8 mouse cellular contexts compared by ENCODE assay signal in genomic region chr3:60408553-60409282, GRCm38 (mm10).
DNase-seq lines count a peak whose midpoint lies in the region; ATAC-seq and TF ChIP-seq lines count a peak whose summit lies in the region.

No protein-coding gene starts in this region.

- peak; percentile 56 for DNase-seq in 3134 (ENCODE audit: extremely low read depth, insufficient read length, low spot score)
- DNase-seq in CH12.LX (ENCODE audit: extremely low read depth), result peak; percentile 37
- peak; percentile 28 to 42 for DNase-seq in cerebellum, adult 2 months
- DNase-seq in heart, adult 8-10 months (ENCODE audit: low spot score), result peak; percentile 58
- DNase-seq in kidney, postnatal 0 days (ENCODE audit: low spot score), result peak; percentile 69
- DNase-seq in ovary, postnatal 36 days (ENCODE audit: low spot score), result peak; percentile 22

- H3K9ac ChIP-seq in CH12.LX (ENCODE audit: insufficient read depth, low read depth), result peak overlapping the region; percentile 99
- H3K9ac ChIP-seq in kidney, postnatal 0 days (ENCODE audit: low read depth, low read length), result no peak overlapping the region; the same call in 1 of the 2 replicates
- peak overlapping the region; percentile 52 for H3K9ac ChIP-seq in liver, embryonic 15.5 days
- H3K9ac ChIP-seq in forebrain, embryonic 12.5 days, result no peak overlapping the region

- H3K79me2 ChIP-seq in CH12.LX (replicated peaks; ENCODE audit: control insufficient read depth, extremely low read depth, insufficient read depth, poor library complexity, severe bottlenecking), result no peaks in the 10 kb centered on the region

- peak overlapping the region; percentile 43 to 44 (median 44) for H3K4me3 ChIP-seq in CH12.LX (replicated peaks in 1 of 3; ENCODE audit: low read depth in 2 of 3, low read length in 2 of 3, poor library complexity in 1 of 3)
- H3K4me3 ChIP-seq in cerebellum, adult 2 months (replicated peaks; ENCODE audit: insufficient read depth, low read depth, low read length), result peak overlapping the region; percentile 71
- peak overlapping the region; percentile 30 for H3K4me3 ChIP-seq in kidney, postnatal 0 days (replicated peaks; ENCODE audit: low read depth, low read length)
- peak overlapping the region; percentile 54 for H3K4me3 ChIP-seq in liver, embryonic 15.5 days (replicated peaks)
- no peak overlapping the region for H3K4me3 ChIP-seq in forebrain, embryonic 12.5 days (replicated peaks)

- no peak for TF ChIP-seq EP300 in CH12.LX (IDR thresholded peaks at IDR 0.05; ENCODE audit: low read length)

- TF ChIP-seq RAD21 in CH12.LX (IDR thresholded peaks at IDR 0.05; ENCODE audit: low read depth, low read length), result no peak

- H3K4me1 ChIP-seq in CH12.LX (ENCODE audit: control insufficient read depth in 1 of 2, insufficient read depth in 2 of 2), result peaks cover 3 to 15% of the 10 kb centered on the region in 2 experiments; a peak in 3 of 4 replicates
- no peaks in the 10 kb centered on the region; the same call in 1 of the 2 replicates for H3K4me1 ChIP-seq in cerebellum, adult 2 months (ENCODE audit: control insufficient read depth, insufficient read depth, low read length)
- no peaks in the 10 kb centered on the region for H3K4me1 ChIP-seq in kidney, postnatal 0 days (replicated peaks; ENCODE audit: insufficient read depth, low read length)
- peaks cover 25% of the 10 kb centered on the region for H3K4me1 ChIP-seq in liver, embryonic 15.5 days (replicated peaks)
- no peaks in the 10 kb centered on the region for H3K4me1 ChIP-seq in forebrain, embryonic 12.5 days

- peak overlapping the region; percentile 81 for H3K27ac ChIP-seq in CH12.LX (ENCODE audit: insufficient read depth, low read depth)
- H3K27ac ChIP-seq in cerebellum, adult 2 months (ENCODE audit: insufficient read depth, low read length), result no peak overlapping the region
- peak overlapping the region; percentile 60 for H3K27ac ChIP-seq in kidney, postnatal 0 days
- H3K27ac ChIP-seq in liver, embryonic 15.5 days (replicated peaks), result peak overlapping the region; percentile 68
- no peak overlapping the region for H3K27ac ChIP-seq in forebrain, embryonic 12.5 days

- peak overlapping the region; percentile 99 for H3K4me2 ChIP-seq in CH12.LX (ENCODE audit: insufficient read depth, low read depth, poor library complexity, severe bottlenecking)
- H3K4me2 ChIP-seq in kidney, postnatal 0 days (ENCODE audit: low read length), result peak overlapping the region; percentile 46
- H3K4me2 ChIP-seq in liver, embryonic 15.5 days, result peak overlapping the region; percentile 72
- no peak overlapping the region for H3K4me2 ChIP-seq in forebrain, embryonic 12.5 days

- no peak for TF ChIP-seq CTCF in CH12.LX (conservative IDR thresholded peaks at IDR 0.05 in 1 of 2, IDR thresholded peaks at IDR 0.05 in 1 of 2; ENCODE audit: low read depth in 2 of 2, low read length in 2 of 2)
- TF ChIP-seq CTCF in cerebellum, adult 2 months (IDR thresholded peaks at IDR 0.05; ENCODE audit: borderline replicate concordance, insufficient read depth, low read depth, low read length), result no peak
- TF ChIP-seq CTCF in kidney, postnatal 0 days (IDR thresholded peaks at IDR 0.05; ENCODE audit: low read depth), result no peak

- WGBS in cerebellum, adult 2 months, result 2% methylated on average over 7 of the region's 7 CpGs
- 21% methylated on average over 7 of the region's 7 CpGs for WGBS in kidney, postnatal 0 days
- WGBS in liver, embryonic 15.5 days (ENCODE audit: insufficient replicate concordance), result 5% methylated on average over 7 of the region's 7 CpGs
- 63% methylated on average over 7 of the region's 7 CpGs for WGBS in forebrain, embryonic 12.5 days

- in situ Hi-C loops in CH12.LX (cut with MboI; ENCODE audit: low pct_ligation_motif_present, low pct_unique_long_range_greater_than_20kb, low sequenced_read_pairs), result no loop called here

- no peaks in the 10 kb centered on the region for H3K9me3 ChIP-seq in CH12.LX (replicated peaks; ENCODE audit: low read length)
- no peaks in the 10 kb centered on the region for H3K9me3 ChIP-seq in kidney, postnatal 0 days (replicated peaks; ENCODE audit: low read length)
- H3K9me3 ChIP-seq in liver, embryonic 15.5 days (replicated peaks), result no peaks in the 10 kb centered on the region
- H3K9me3 ChIP-seq in forebrain, embryonic 12.5 days, result no peaks in the 10 kb centered on the region

- no peak for ATAC-seq in kidney, postnatal 0 days (replicated peaks; ENCODE audit: low FRiP score, low read depth)
- peak; percentile 61 for ATAC-seq in liver, embryonic 15.5 days (ENCODE audit: insufficient read depth)
- ATAC-seq in forebrain, embryonic 12.5 days (ENCODE audit: low FRiP score), result no peak

- no peaks in the 10 kb centered on the region for H3K36me3 ChIP-seq in CH12.LX (replicated peaks in 1 of 2; ENCODE audit: control insufficient read depth in 1 of 2, insufficient read depth in 1 of 2, low read length in 1 of 2)
- no peaks in the 10 kb centered on the region for H3K36me3 ChIP-seq in kidney, postnatal 0 days (ENCODE audit: insufficient read depth, low read length)
- H3K36me3 ChIP-seq in liver, embryonic 15.5 days (replicated peaks), result no peaks in the 10 kb centered on the region
- no peaks in the 10 kb centered on the region for H3K36me3 ChIP-seq in forebrain, embryonic 12.5 days (replicated peaks)

- no peak for TF ChIP-seq POLR2A in CH12.LX (IDR thresholded peaks at IDR 0.05; ENCODE audit: low read depth, low read length)
- no peak for TF ChIP-seq POLR2A in cerebellum, adult 2 months (IDR thresholded peaks at IDR 0.05; ENCODE audit: borderline replicate concordance, insufficient read depth, low read length)

- no peaks in the 10 kb centered on the region for H3K27me3 ChIP-seq in CH12.LX (replicated peaks)
- no peaks in the 10 kb centered on the region for H3K27me3 ChIP-seq in cerebellum, adult 2 months (ENCODE audit: control insufficient read depth, insufficient read depth, low read length)
- no peaks in the 10 kb centered on the region for H3K27me3 ChIP-seq in kidney, postnatal 0 days (ENCODE audit: insufficient read depth, low read length)
- no peaks in the 10 kb centered on the region for H3K27me3 ChIP-seq in liver, embryonic 15.5 days
- no peaks in the 10 kb centered on the region for H3K27me3 ChIP-seq in forebrain, embryonic 12.5 days

- dilution Hi-C loops in CH12.LX (cut with MboI; ENCODE audit: extremely low pct_ligation_motif_present, extremely low pct_unique_long_range_greater_than_20kb, low sequenced_read_pairs), result no loop called here

TF ChIP-seq in CH12.LX, 34 proteins besides CTCF, POLR2A, EP300 and RAD21:
- peak; percentile 73; the same call in 1 of the 2 replicates for TF ChIP-seq CHD1 (IDR thresholded peaks at IDR 0.05; ENCODE audit: low read depth, low read length)
- TF ChIP-seq JUN (IDR thresholded peaks at IDR 0.05; ENCODE audit: insufficient read depth, low read depth, low read length), result no peak
- TF ChIP-seq USF2 (conservative IDR thresholded peaks at IDR 0.05; ENCODE audit: low read depth, low read length), result no peak
- no peak for TF ChIP-seq POLR2AphosphoS2 (IDR thresholded peaks at IDR 0.05; ENCODE audit: low read depth, low read length)
- 0 out of 2 replicates have a peak, but pooled peaks have one; percentile 19 for TF ChIP-seq SIN3A (IDR thresholded peaks at IDR 0.05; ENCODE audit: low read length)
- TF ChIP-seq UBTF (IDR thresholded peaks at IDR 0.05; ENCODE audit: low read depth, low read length), result no peak
- 0 out of 2 replicates have a peak, but pooled peaks have one; percentile 19 for TF ChIP-seq TBP (conservative IDR thresholded peaks at IDR 0.05; ENCODE audit: low read depth, low read length)
- TF ChIP-seq E2F4 (IDR thresholded peaks at IDR 0.05; ENCODE audit: insufficient replicate concordance, low read depth, low read length), result no peak
- peak; percentile 96 for TF ChIP-seq ZNF384 (IDR thresholded peaks at IDR 0.05; ENCODE audit: low read depth, low read length)
- no peak for TF ChIP-seq ELF1 (IDR thresholded peaks at IDR 0.05; ENCODE audit: low read depth, low read length)
- TF ChIP-seq ZMIZ1 (IDR thresholded peaks at IDR 0.05; ENCODE audit: low read depth, low read length), result no peak
- TF ChIP-seq USF1 (IDR thresholded peaks at IDR 0.05; ENCODE audit: low read depth, low read length), result no peak
- no peak for TF ChIP-seq ETS1 (conservative IDR thresholded peaks at IDR 0.05; ENCODE audit: low read depth, low read length)
- TF ChIP-seq RCOR1 (conservative IDR thresholded peaks at IDR 0.05; ENCODE audit: low read depth, low read length), result no peak

Comparison
In these comparisons a context has a peak if more than half of its experiments do, and no peak if none do; other contexts are left out.
1. H3K27ac ChIP-seq: peak in CH12.LX (single experiment), kidney, postnatal 0 days (single experiment) and liver, embryonic 15.5 days (single experiment); none in cerebellum, adult 2 months (single experiment) and forebrain, embryonic 12.5 days (single experiment).
2. H3K9ac ChIP-seq: peak in CH12.LX (single experiment) and liver, embryonic 15.5 days (single experiment); none in kidney, postnatal 0 days (single experiment) and forebrain, embryonic 12.5 days (single experiment).
3. Peak in every context shown above with its lines, with median percentiles within 50 percentile points of each other: DNase-seq.